Mouse (Mus musculus): Measurements from ENCODE around the gene Jpt2. TPM values are rescaled to one million over a fixed set of nuclear protein-coding genes. Genes with fewer than 3 reads are reported as not detected.

Jpt2 gene
- 31.7 and 35.5 TPM in 2 replicates for total RNA-seq (2012; rRNA removed)
- polyA plus RNA-seq (2012; ENCODE audit: insufficient read depth in 1 of 2, insufficient read length in 2 of 2, low read depth in 1 of 2, low replicate concordance in 2 of 2, missing spikeins in 1 of 2): 10 to 100 TPM in 1 of 2 experiments, not detected in 1; 40.9 TPM

GRCm38 (mm10) chr17:24960135-24960851 lies at the start of gene Jpt2:
Gene Jpt2, minus strand, starts transcription at chr17:24960689.
- DNase-seq (ENCODE audit: low read depth, low spot score): peak; percentile 95
- peak within 1 kb of the TSS; percentile 74 for H3K4me3 ChIP-seq (ENCODE audit: control insufficient read depth in 1 of 2, insufficient read depth in 1 of 2, low read depth in 2 of 2, low read length in 2 of 2)
- H3K9me3 ChIP-seq (replicated peaks; ENCODE audit: insufficient read depth, low read length): no peaks in the 10 kb centered on the region
- peaks cover 17% of the 10 kb centered on the region for H3K79me2 ChIP-seq (ENCODE audit: control insufficient read depth, insufficient read depth, low read length, poor library complexity)
- H3K4me1 ChIP-seq (ENCODE audit: control insufficient read depth in 1 of 2, insufficient read depth in 2 of 2, low read length in 2 of 2): peaks cover 2 to 11% of the 10 kb centered on the region in 2 experiments; a peak in 3 of 4 replicates
- peak within 1 kb of the TSS; percentile 81 for H3K27ac ChIP-seq (ENCODE audit: control insufficient read depth, low read depth, low read length)
- peaks cover 1 to 11% of the 10 kb centered on the region in 2 experiments; a peak in 3 of 4 replicates for H3K36me3 ChIP-seq (ENCODE audit: control insufficient read depth in 1 of 2, insufficient read depth in 2 of 2, low read length in 2 of 2)
- no peaks in the 10 kb centered on the region for H3K27me3 ChIP-seq (ENCODE audit: control insufficient read depth in 1 of 2, insufficient read depth in 2 of 2, low read length in 2 of 2)
- peak within 1 kb of the TSS; percentile 93 for H3K9ac ChIP-seq (ENCODE audit: control insufficient read depth, low read depth, low read length, poor library complexity, severe bottlenecking)
- TF ChIP-seq TBP (IDR thresholded peaks at IDR 0.05; ENCODE audit: low read depth, low read length): no peak
- TF ChIP-seq ZNF384 (IDR thresholded peaks at IDR 0.05; ENCODE audit: low read depth, low read length): no peak
- no peak for TF ChIP-seq MEF2A (IDR thresholded peaks at IDR 0.05; ENCODE audit: extremely low read depth, insufficient replicate concordance, low read depth, low read length, poor library complexity, severe bottlenecking)
- no peak for TF ChIP-seq SMC3 (IDR thresholded peaks at IDR 0.05; ENCODE audit: low read depth, low read length)
- no peak for TF ChIP-seq TAL1 (IDR thresholded peaks at IDR 0.05; ENCODE audit: low read length)
- no peak for TF ChIP-seq TCF12 (IDR thresholded peaks at IDR 0.05; ENCODE audit: low read depth, low read length)
- no peak for TF ChIP-seq ZMIZ1 (IDR thresholded peaks at IDR 0.05; ENCODE audit: low read depth, low read length)
- no peak for TF ChIP-seq POLR2AphosphoS2 (IDR thresholded peaks at IDR 0.05; ENCODE audit: low read length)
- no peak for TF ChIP-seq EP300 (IDR thresholded peaks at IDR 0.05; ENCODE audit: low read depth in 1 of 2, low read length in 2 of 2)
- TF ChIP-seq CHD1 (IDR thresholded peaks at IDR 0.05; ENCODE audit: low read depth, low read length): no peak
- no peak for TF ChIP-seq KAT2A (conservative IDR thresholded peaks at IDR 0.05; ENCODE audit: low read depth, low read length)
- no peak for TF ChIP-seq ZC3H11A (IDR thresholded peaks at IDR 0.05; ENCODE audit: low read depth, low read length)
- peak; percentile 59 for TF ChIP-seq CHD2 (IDR thresholded peaks at IDR 0.05; ENCODE audit: low read length)
- TF ChIP-seq ELF1 (IDR thresholded peaks at IDR 0.05; ENCODE audit: low read depth, low read length): no peak
- TF ChIP-seq CTCF (IDR thresholded peaks at IDR 0.05 in 2 of 3, conservative IDR thresholded peaks at IDR 0.05 in 1 of 3; ENCODE audit: control insufficient read depth in 1 of 3, insufficient read depth in 1 of 3, low read depth in 2 of 3, low read length in 3 of 3, poor library complexity in 1 of 3, severe bottlenecking in 1 of 3): no peak
- peak; percentile 53 for TF ChIP-seq MAX (IDR thresholded peaks at IDR 0.05; ENCODE audit: low read length)
- peak; percentile 45 for TF ChIP-seq NELFE (IDR thresholded peaks at IDR 0.05; ENCODE audit: low read depth, low read length)
- TF ChIP-seq E2F4 (IDR thresholded peaks at IDR 0.05; ENCODE audit: borderline replicate concordance, low read depth, low read length): 0 out of 2 replicates have a peak, but pooled peaks have one; percentile 13
- TF ChIP-seq GATA1 (IDR thresholded peaks at IDR 0.05; ENCODE audit: low read depth, low read length): no peak
- TF ChIP-seq SIN3A (IDR thresholded peaks at IDR 0.05; ENCODE audit: low read length): no peak
- no peak for TF ChIP-seq RAD21 (IDR thresholded peaks at IDR 0.05; ENCODE audit: low read depth, low read length)
- TF ChIP-seq MYB (IDR thresholded peaks at IDR 0.05; ENCODE audit: low read depth, low read length): no peak
- TF ChIP-seq RCOR1 (IDR thresholded peaks at IDR 0.05; ENCODE audit: low read depth, low read length): no peak
- TF ChIP-seq POLR2A (IDR thresholded peaks at IDR 0.05; ENCODE audit: control insufficient read depth in 1 of 2, insufficient read depth in 1 of 2, low read depth in 1 of 2, low read length in 2 of 2, poor library complexity in 1 of 2): peak; percentile 54 to 67; a peak in 2 of 4 replicates
- TF ChIP-seq UBTF (IDR thresholded peaks at IDR 0.05; ENCODE audit: borderline replicate concordance, insufficient read depth, low read depth, low read length): no peak
- no peak for TF ChIP-seq JUND (IDR thresholded peaks at IDR 0.05; ENCODE audit: low read depth, low read length)
- no peak for TF ChIP-seq MAZ (IDR thresholded peaks at IDR 0.05; ENCODE audit: low read depth, low read length)
- 0 out of 2 replicates have a peak, but pooled peaks have one; percentile 40 for TF ChIP-seq MYC (IDR thresholded peaks at IDR 0.05; ENCODE audit: low read depth, low read length)
- no peak for TF ChIP-seq HCFC1 (IDR thresholded peaks at IDR 0.05; ENCODE audit: low read depth, low read length)
- no peak for TF ChIP-seq USF2 (IDR thresholded peaks at IDR 0.05; ENCODE audit: borderline replicate concordance in 1 of 2, insufficient read depth in 1 of 2, low read depth in 1 of 2, low read length in 2 of 2)
- no peak for TF ChIP-seq MAFK (IDR thresholded peaks at IDR 0.05; ENCODE audit: borderline replicate concordance, low read depth, low read length)
- TF ChIP-seq BHLHE40 (IDR thresholded peaks at IDR 0.05; ENCODE audit: borderline replicate concordance, low read depth, low read length): no peak
- peak; percentile 51; the same call in 1 of the 2 replicates for TF ChIP-seq NRF1 (IDR thresholded peaks at IDR 0.05; ENCODE audit: insufficient read depth, low read depth, low read length, poor library complexity, severe bottlenecking)
- no peak for TF ChIP-seq POLR2AphosphoS5 (IDR thresholded peaks at IDR 0.05; ENCODE audit: borderline replicate concordance, low read depth, low read length)
- no peak for TF ChIP-seq ETS1 (IDR thresholded peaks at IDR 0.05; ENCODE audit: low read depth, low read length)
- TF ChIP-seq ZKSCAN1 (IDR thresholded peaks at IDR 0.05; ENCODE audit: low read depth, low read length): no peak
